Mouse (Mus musculus) hindlimb bud, embryonic 11.5 days (tissue): Measurements from ENCODE around the gene Ube2g2.

ENCODE experiments used
- DNase-seq: peaks from one replicate; pipeline ENCODE4 v3.0.0-alpha.2; 2012; ENCODE audit warnings: low read depth, low spot score; ENCODE audit errors: extremely low spot score

Ube2g2 gene

GRCm38 (mm10) chr10:77622055-77622988 lies at the start of gene Ube2g2:
Gene Ube2g2 (plus strand): TSS chr10:77622275.
- DNase-seq: no peak

GRCm38 (mm10) chr10:77573162-77573561 lies 48.9 kb upstream of the Ube2g2 start:
- DNase-seq: no peak

GRCm38 (mm10) chr10:77580027-77580920 lies 41.8 kb upstream of the Ube2g2 start:
- DNase-seq: no peak

- no peak for DNase-seq
Measured at GRCm38 (mm10) chr10:77581023-77581407, 41.1 kb upstream of the Ube2g2 start.

GRCm38 (mm10) chr10:77581408-77582284 lies 40.4 kb upstream of the Ube2g2 start, which contains the start of gene Pttg1ip:
Gene Pttg1ip (plus strand): TSS chr10:77581720.
- DNase-seq: peak; percentile 89

- DNase-seq: no peak
Measured at GRCm38 (mm10) chr10:77582285-77582618, 39.8 kb upstream of the Ube2g2 start.

- DNase-seq: no peak
Measured at GRCm38 (mm10) chr10:77583795-77584422, 38.2 kb upstream of the Ube2g2 start.

- DNase-seq: no peak
Measured at GRCm38 (mm10) chr10:77586637-77587036, 35.4 kb upstream of the Ube2g2 start.

GRCm38 (mm10) chr10:77587091-77587775 lies 34.8 kb upstream of the Ube2g2 start:
- no peak for DNase-seq

- no peak for DNase-seq
Measured at GRCm38 (mm10) chr10:77588036-77588435, 34.0 kb upstream of the Ube2g2 start.

- DNase-seq: no peak
Measured at GRCm38 (mm10) chr10:77589117-77589516, 33.0 kb upstream of the Ube2g2 start.

- DNase-seq: no peak
Measured at GRCm38 (mm10) chr10:77589749-77590148, 32.3 kb upstream of the Ube2g2 start.

- no peak for DNase-seq
Measured at GRCm38 (mm10) chr10:77590812-77591211, 31.3 kb upstream of the Ube2g2 start.

- no peak for DNase-seq
Measured at GRCm38 (mm10) chr10:77591546-77591945, 30.5 kb upstream of the Ube2g2 start.

- no peak for DNase-seq
Measured at GRCm38 (mm10) chr10:77596060-77596459, 26.0 kb upstream of the Ube2g2 start.

GRCm38 (mm10) chr10:77603021-77603420 lies 19.1 kb upstream of the Ube2g2 start:
- no peak for DNase-seq

- DNase-seq: no peak
Measured at GRCm38 (mm10) chr10:77604111-77604510, 18.0 kb upstream of the Ube2g2 start.

GRCm38 (mm10) chr10:77604958-77605357 lies 17.1 kb upstream of the Ube2g2 start:
- DNase-seq: no peak

GRCm38 (mm10) chr10:77605368-77605767 lies 16.7 kb upstream of the Ube2g2 start:
- DNase-seq: no peak
